Mouse (Mus musculus): Measurements from ENCODE around the gene Pdzd7. TPM values are rescaled to one million over a fixed set of nuclear protein-coding genes. Genes with fewer than 3 reads are reported as not detected.

The Pdzd7 gene
- polyA plus RNA-seq, 1 experiment from 2014 or later = 2.7 TPM

DNA sequence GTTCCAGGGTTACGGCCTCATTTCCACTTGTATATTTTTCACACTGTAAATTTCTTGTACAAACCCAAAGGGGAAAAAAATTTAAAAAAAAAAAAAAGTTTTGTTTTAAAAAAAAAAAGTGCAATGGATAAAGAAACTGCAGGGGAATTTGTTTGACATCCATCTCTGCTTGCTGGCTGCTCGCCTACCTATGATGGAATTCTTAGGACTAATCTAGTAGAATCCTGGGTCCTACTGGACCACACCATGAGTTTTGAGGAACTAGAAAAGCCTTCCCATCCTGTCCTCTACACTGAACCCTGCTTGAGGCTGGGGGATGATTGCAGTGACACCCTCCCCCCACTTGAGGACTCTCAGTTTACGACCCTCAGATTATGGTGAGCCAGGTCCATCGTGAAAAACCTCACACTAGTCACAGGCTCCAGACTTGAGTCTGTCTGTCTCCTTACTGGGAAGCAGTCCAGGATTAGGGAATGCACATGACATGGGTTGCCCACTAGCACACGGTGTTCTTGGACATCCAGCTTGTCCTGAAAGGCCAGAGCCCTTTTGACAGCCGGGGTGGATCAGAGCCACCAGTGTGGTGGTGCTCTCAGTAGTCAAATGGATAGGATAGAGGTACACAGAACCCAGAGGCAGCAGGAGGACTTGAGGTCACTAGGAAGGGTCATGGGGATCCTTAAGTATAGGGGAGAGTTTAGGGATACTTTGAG is 18.4 kb downstream of the Pdzd7 start:
- H3K9ac ChIP-seq (replicated peaks; ENCODE audit: low read depth, low read length) = no peak overlapping the region
- H3K27ac ChIP-seq (ENCODE audit: low read length) = no peak overlapping the region
- H3K4me1 ChIP-seq (replicated peaks; ENCODE audit: control insufficient read depth, insufficient read depth, low read length) = peaks cover 5% of the 10 kb centered on the region
- peaks cover 19% of the 10 kb centered on the region for H3K36me3 ChIP-seq (ENCODE audit: control insufficient read depth, insufficient read depth)
- H3K4me3 ChIP-seq (replicated peaks; ENCODE audit: low read length) = no peak overlapping the region
- H3K9me3 ChIP-seq (ENCODE audit: control insufficient read depth, low read length) = no peaks in the 10 kb centered on the region
- no peak overlapping the region for H3K4me2 ChIP-seq (ENCODE audit: low read length)
- WGBS = 78% methylated on average over 6 of the region's 6 CpGs
- no peaks in the 10 kb centered on the region for H3K27me3 ChIP-seq (replicated peaks; ENCODE audit: control insufficient read depth, insufficient read depth, low read length)
- no peak for ATAC-seq

GRCm38 (mm10) chr19:45025937-45026568 is 19.5 kb downstream of the Pdzd7 start:
- no peak for ATAC-seq
- Histone ChIP-seq H3K36me3 (ENCODE audit: control insufficient read depth, insufficient read depth) (peaks cover 19% of the 10 kb centered on the region), H3K4me3 (replicated peaks; ENCODE audit: low read length) (no peak overlapping the region), H3K27me3 (replicated peaks; ENCODE audit: control insufficient read depth, insufficient read depth, low read length) (no peaks in the 10 kb centered on the region), H3K4me1 (replicated peaks; ENCODE audit: control insufficient read depth, insufficient read depth, low read length) (peaks cover 9% of the 10 kb centered on the region), H3K9me3 (ENCODE audit: control insufficient read depth, low read length) (no peaks in the 10 kb centered on the region), H3K9ac (replicated peaks; ENCODE audit: low read depth, low read length) (no peak overlapping the region), H3K27ac (ENCODE audit: low read length) (no peak overlapping the region), H3K4me2 (ENCODE audit: low read length) (no peak overlapping the region)
- WGBS = 92% methylated on average over 37 of the region's 37 CpGs

GRCm38 (mm10) chr19:45024775-45025174 is 20.7 kb downstream of the Pdzd7 start:
- peaks cover 19% of the 10 kb centered on the region for H3K36me3 ChIP-seq (ENCODE audit: control insufficient read depth, insufficient read depth)
- no peak overlapping the region for H3K4me2 ChIP-seq (ENCODE audit: low read length)

GRCm38 (mm10) chr19:45023993-45024392 is 21.5 kb downstream of the Pdzd7 start:
- WGBS = 88% methylated on average over 11 of the region's 11 CpGs
- Histone ChIP-seq H3K4me2 (ENCODE audit: low read length) (no peak overlapping the region), H3K36me3 (ENCODE audit: control insufficient read depth, insufficient read depth) (peaks cover 19% of the 10 kb centered on the region), H3K9me3 (ENCODE audit: control insufficient read depth, low read length) (no peaks in the 10 kb centered on the region), H3K27me3 (replicated peaks; ENCODE audit: control insufficient read depth, insufficient read depth, low read length) (no peaks in the 10 kb centered on the region), H3K9ac (replicated peaks; ENCODE audit: low read depth, low read length) (no peak overlapping the region), H3K4me3 (replicated peaks; ENCODE audit: low read length) (no peak overlapping the region), H3K27ac (ENCODE audit: low read length) (no peak overlapping the region), H3K4me1 (replicated peaks; ENCODE audit: control insufficient read depth, insufficient read depth, low read length) (peaks cover 17% of the 10 kb centered on the region)
- ATAC-seq = no peak

More at GRCm38 (mm10) chr19:45024775-45025174, 20.7 kb downstream of the Pdzd7 start:
- no peaks in the 10 kb centered on the region for H3K27me3 ChIP-seq (replicated peaks; ENCODE audit: control insufficient read depth, insufficient read depth, low read length)
- no peak for ATAC-seq
- H3K9me3 ChIP-seq (ENCODE audit: control insufficient read depth, low read length) = no peaks in the 10 kb centered on the region
- no peak overlapping the region for H3K27ac ChIP-seq (ENCODE audit: low read length)
- 92% methylated on average over 20 of the region's 20 CpGs for WGBS
- peaks cover 15% of the 10 kb centered on the region for H3K4me1 ChIP-seq (replicated peaks; ENCODE audit: control insufficient read depth, insufficient read depth, low read length)
- H3K4me3 ChIP-seq (replicated peaks; ENCODE audit: low read length) = no peak overlapping the region
- H3K9ac ChIP-seq (replicated peaks; ENCODE audit: low read depth, low read length) = no peak overlapping the region

DNA sequence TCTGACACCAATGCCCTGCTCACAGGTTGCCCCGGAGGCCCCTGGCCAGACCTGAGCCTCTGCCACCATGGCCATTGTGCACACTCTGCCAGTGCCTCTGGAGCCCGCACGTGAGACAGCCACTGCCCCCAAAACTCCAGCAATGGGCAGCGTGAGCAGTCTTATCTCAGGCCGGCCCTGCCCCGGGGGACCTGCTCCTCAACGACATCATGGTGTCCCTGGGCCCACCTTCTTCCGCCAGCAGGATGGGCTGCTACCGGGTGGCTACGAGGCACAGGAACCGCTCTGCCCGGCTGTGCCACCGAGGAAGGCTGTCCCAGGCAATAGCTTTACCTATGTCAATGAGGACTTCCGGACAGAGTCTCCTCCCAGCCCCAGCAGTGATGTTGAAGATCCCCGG is 24.2 kb downstream of the Pdzd7 start:
- no peak overlapping the region for H3K27ac ChIP-seq (ENCODE audit: low read length)
- no peaks in the 10 kb centered on the region for H3K9me3 ChIP-seq (ENCODE audit: control insufficient read depth, low read length)
- H3K4me2 ChIP-seq (ENCODE audit: low read length) = no peak overlapping the region
- peaks cover 32% of the 10 kb centered on the region for H3K4me1 ChIP-seq (replicated peaks; ENCODE audit: control insufficient read depth, insufficient read depth, low read length)
- WGBS = 91% methylated on average over 15 of the region's 15 CpGs
- H3K27me3 ChIP-seq (replicated peaks; ENCODE audit: control insufficient read depth, insufficient read depth, low read length) = no peaks in the 10 kb centered on the region
- no peak for ATAC-seq
- H3K4me3 ChIP-seq (replicated peaks; ENCODE audit: low read length) = no peak overlapping the region
- peaks cover 11% of the 10 kb centered on the region for H3K36me3 ChIP-seq (ENCODE audit: control insufficient read depth, insufficient read depth)
- H3K9ac ChIP-seq (replicated peaks; ENCODE audit: low read depth, low read length) = no peak overlapping the region; the same call in 1 of the 2 replicates

GRCm38 (mm10) chr19:45020348-45020747 is 25.2 kb downstream of the Pdzd7 start:
- no peak overlapping the region for H3K4me3 ChIP-seq (replicated peaks; ENCODE audit: low read length)
- ATAC-seq = no peak
- H3K27ac ChIP-seq (ENCODE audit: low read length) = no peak overlapping the region
- WGBS = 67% methylated on average over 6 of the region's 6 CpGs
- no peaks in the 10 kb centered on the region for H3K27me3 ChIP-seq (replicated peaks; ENCODE audit: control insufficient read depth, insufficient read depth, low read length)
- peaks cover 6% of the 10 kb centered on the region for H3K36me3 ChIP-seq (ENCODE audit: control insufficient read depth, insufficient read depth)
- H3K4me1 ChIP-seq (replicated peaks; ENCODE audit: control insufficient read depth, insufficient read depth, low read length) = peaks cover 42% of the 10 kb centered on the region
- H3K9me3 ChIP-seq (ENCODE audit: control insufficient read depth, low read length) = no peaks in the 10 kb centered on the region
- H3K4me2 ChIP-seq (ENCODE audit: low read length) = no peak overlapping the region
- no peak overlapping the region for H3K9ac ChIP-seq (replicated peaks; ENCODE audit: low read depth, low read length)

- H3K9ac ChIP-seq (replicated peaks; ENCODE audit: low read depth, low read length) = peak overlapping the region; percentile 83
- no peaks in the 10 kb centered on the region for H3K9me3 ChIP-seq (ENCODE audit: control insufficient read depth, low read length)
- WGBS = under 1% methylated on average over 11 of the region's 13 CpGs
- H3K27ac ChIP-seq (ENCODE audit: low read length) = peak overlapping the region; percentile 97
- peaks cover 52% of the 10 kb centered on the region for H3K4me1 ChIP-seq (replicated peaks; ENCODE audit: control insufficient read depth, insufficient read depth, low read length)
- H3K4me3 ChIP-seq (replicated peaks; ENCODE audit: low read length) = peak overlapping the region; percentile 74
- no peaks in the 10 kb centered on the region for H3K27me3 ChIP-seq (replicated peaks; ENCODE audit: control insufficient read depth, insufficient read depth, low read length)
- H3K36me3 ChIP-seq (ENCODE audit: control insufficient read depth, insufficient read depth) = 0 out of 2 replicates have a peak, but pooled peaks cover 2% of the 10 kb centered on the region
- H3K4me2 ChIP-seq (ENCODE audit: low read length) = peak overlapping the region; percentile 89
- ATAC-seq = no peak
These were observed 27.1 kb downstream of the Pdzd7 start for GRCm38 (mm10) chr19:45018351-45018831.

GRCm38 (mm10) chr19:45017909-45018308 is 27.6 kb downstream of the Pdzd7 start:
- no peaks in the 10 kb centered on the region for H3K27me3 ChIP-seq (replicated peaks; ENCODE audit: control insufficient read depth, insufficient read depth, low read length)
- WGBS = under 1% methylated on average over 39 of the region's 48 CpGs
- ATAC-seq = peak; percentile 51
- H3K4me3 ChIP-seq (replicated peaks; ENCODE audit: low read length) = peak overlapping the region; percentile 74
- peak overlapping the region; percentile 97 for H3K27ac ChIP-seq (ENCODE audit: low read length)
- H3K4me2 ChIP-seq (ENCODE audit: low read length) = peak overlapping the region; percentile 89
- peak overlapping the region; percentile 83 for H3K9ac ChIP-seq (replicated peaks; ENCODE audit: low read depth, low read length)
- H3K9me3 ChIP-seq (ENCODE audit: control insufficient read depth, low read length) = no peaks in the 10 kb centered on the region
- H3K36me3 ChIP-seq (ENCODE audit: control insufficient read depth, insufficient read depth) = 0 out of 2 replicates have a peak, but pooled peaks cover 2% of the 10 kb centered on the region
- peaks cover 52% of the 10 kb centered on the region for H3K4me1 ChIP-seq (replicated peaks; ENCODE audit: control insufficient read depth, insufficient read depth, low read length)

DNA sequence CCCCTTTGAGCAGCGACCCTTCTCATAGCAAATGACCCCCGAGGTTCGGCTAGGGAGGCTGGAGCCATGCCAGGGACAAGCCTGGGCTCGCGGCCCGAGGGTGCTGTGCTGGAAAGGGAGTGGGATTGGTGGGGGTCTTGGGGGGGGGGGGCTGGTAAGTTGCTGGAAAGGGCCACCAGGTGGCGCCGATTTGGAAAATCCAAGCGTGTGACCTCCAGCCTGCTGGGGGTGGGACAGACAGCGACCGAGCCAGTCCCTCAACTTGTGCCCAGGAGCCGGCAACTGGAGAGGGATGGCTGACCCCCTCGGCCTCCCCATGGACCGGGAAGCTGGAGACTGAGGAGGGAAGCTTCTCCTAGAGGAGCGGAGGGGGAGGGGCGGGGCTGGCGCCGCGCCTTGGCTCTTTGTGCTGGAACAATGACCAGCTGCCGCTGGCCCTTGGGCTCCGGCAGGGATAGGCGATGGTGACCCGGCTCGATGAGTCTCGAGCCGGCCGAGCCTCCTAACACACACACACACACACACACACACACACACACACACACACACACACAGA is 28.2 kb downstream of the Pdzd7 start:
- H3K27me3 ChIP-seq (replicated peaks; ENCODE audit: control insufficient read depth, insufficient read depth, low read length) = no peaks in the 10 kb centered on the region
- H3K9ac ChIP-seq (replicated peaks; ENCODE audit: low read depth, low read length) = peak overlapping the region; percentile 83
- peak overlapping the region; percentile 89 for H3K4me2 ChIP-seq (ENCODE audit: low read length)
- H3K27ac ChIP-seq (ENCODE audit: low read length) = peak overlapping the region; percentile 97
- H3K9me3 ChIP-seq (ENCODE audit: control insufficient read depth, low read length) = no peaks in the 10 kb centered on the region
- H3K36me3 ChIP-seq (ENCODE audit: control insufficient read depth, insufficient read depth) = no peaks in the 10 kb centered on the region
- under 1% methylated on average over 15 of the region's 27 CpGs for WGBS
- peak; percentile 56 for ATAC-seq
- H3K4me1 ChIP-seq (replicated peaks; ENCODE audit: control insufficient read depth, insufficient read depth, low read length) = peaks cover 52% of the 10 kb centered on the region
- H3K4me3 ChIP-seq (replicated peaks; ENCODE audit: low read length) = peak overlapping the region; percentile 74

Data from forebrain, embryonic 16.5 days (tissue).